In the genomic region with DNA sequence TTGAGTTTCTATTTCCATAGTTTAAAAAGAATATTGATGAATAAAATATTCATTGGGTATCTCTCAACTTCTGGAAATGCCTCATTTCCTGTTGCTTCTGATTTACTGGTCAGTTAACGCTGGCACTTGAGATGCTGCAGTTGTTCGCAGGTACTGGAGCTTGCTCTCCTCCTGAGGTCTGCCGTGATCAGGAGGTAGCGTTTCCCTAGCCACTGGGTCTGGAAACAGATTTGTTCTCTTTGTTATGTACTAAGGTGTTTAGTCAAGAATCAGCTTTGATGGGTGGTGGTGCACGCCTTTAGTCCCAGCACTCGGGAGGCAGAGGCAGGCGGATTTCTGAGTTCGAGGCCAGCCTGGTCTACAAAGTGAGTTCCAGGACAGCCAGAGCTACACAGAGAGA, we compare ENCODE assay signal across 25 mouse cellular contexts. TPM values are rescaled to one million over a fixed set of nuclear protein-coding genes. Genes with fewer than 3 reads are reported as not detected.
DNase-seq lines count a peak whose midpoint lies in the region; ATAC-seq and TF ChIP-seq lines count a peak whose summit lies in the region.
"Had no signal": no experiment of that assay in that cellular context is flagged by ENCODE, and none has a peak within 500 bp of the region (broad histone marks: within the 10 kb centered on the region; RNA-seq: fewer than 3 reads in every experiment).

No protein-coding gene starts in this region.

- H3K4me3 ChIP-seq in midbrain, embryonic 11.5 days (ENCODE audit: low read depth, low read length) = no peak overlapping the region
- H3K4me3 ChIP-seq in midbrain, postnatal 0 days (ENCODE audit: low read depth, low read length) = no peak overlapping the region
- H3K4me3 ChIP-seq in liver, embryonic 15.5 days (replicated peaks) = no peak overlapping the region
- H3K4me3 ChIP-seq: forebrain, embryonic 10.5 days; forebrain, embryonic 13.5 days; heart, adult 2 months; hindbrain, embryonic 13.5 days had no signal

- no peak overlapping the region for H3K9ac ChIP-seq in midbrain, embryonic 11.5 days (ENCODE audit: low read length)
- H3K9ac ChIP-seq in midbrain, postnatal 0 days (replicated peaks; ENCODE audit: low read length, poor library complexity, severe bottlenecking) = no peak overlapping the region
- no peak overlapping the region for H3K9ac ChIP-seq in liver, embryonic 15.5 days
- H3K9ac ChIP-seq: forebrain, embryonic 13.5 days; hindbrain, embryonic 13.5 days had no signal

- H3K9me3 ChIP-seq in midbrain, embryonic 11.5 days (ENCODE audit: control insufficient read depth, low read length) = no peaks in the 10 kb centered on the region
- H3K9me3 ChIP-seq in midbrain, postnatal 0 days (ENCODE audit: low read length) = no peaks in the 10 kb centered on the region
- no peaks in the 10 kb centered on the region for H3K9me3 ChIP-seq in liver, embryonic 15.5 days (replicated peaks)
- H3K9me3 ChIP-seq: forebrain, embryonic 10.5 days; forebrain, embryonic 13.5 days; G1E; hindbrain, embryonic 13.5 days had no signal

- 96% methylated on average over 8 of the region's 8 CpGs for WGBS in midbrain, embryonic 11.5 days
- WGBS in midbrain, postnatal 0 days = 96% methylated on average over 8 of the region's 8 CpGs
- 79% methylated on average over 8 of the region's 8 CpGs for WGBS in liver, embryonic 15.5 days (ENCODE audit: insufficient replicate concordance)

- TF ChIP-seq CTCF in midbrain, postnatal 0 days (IDR thresholded peaks at IDR 0.05) = no peak

- H3K4me1 ChIP-seq in midbrain, embryonic 11.5 days (ENCODE audit: control insufficient read depth, insufficient read depth, low read length) = no peaks in the 10 kb centered on the region
- no peaks in the 10 kb centered on the region for H3K4me1 ChIP-seq in midbrain, postnatal 0 days (ENCODE audit: insufficient read depth, low read length)
- peaks cover 49% of the 10 kb centered on the region for H3K4me1 ChIP-seq in liver, embryonic 15.5 days (replicated peaks)

- no peaks in the 10 kb centered on the region for H3K36me3 ChIP-seq in midbrain, embryonic 11.5 days (ENCODE audit: control insufficient read depth, insufficient read depth, low read length)
- H3K36me3 ChIP-seq in midbrain, postnatal 0 days (ENCODE audit: insufficient read depth, low read length) = no peaks in the 10 kb centered on the region
- H3K36me3 ChIP-seq in liver, embryonic 15.5 days (replicated peaks) = no peaks in the 10 kb centered on the region
- H3K36me3 ChIP-seq: forebrain, embryonic 10.5 days; hindbrain, embryonic 13.5 days had no signal

- H3K4me2 ChIP-seq in midbrain, embryonic 11.5 days = no peak overlapping the region
- no peak overlapping the region for H3K4me2 ChIP-seq in midbrain, postnatal 0 days (ENCODE audit: low read depth, low read length, poor library complexity, severe bottlenecking)
- H3K4me2 ChIP-seq in liver, embryonic 15.5 days = 0 out of 2 replicates have a peak overlapping the region, but pooled peaks have one; percentile 56
- H3K4me2 ChIP-seq: forebrain, embryonic 13.5 days; heart, embryonic 11.5 days; hindbrain, embryonic 13.5 days had no signal

- no peak for ATAC-seq in midbrain, embryonic 11.5 days (ENCODE audit: low FRiP score)
- ATAC-seq in midbrain, postnatal 0 days (ENCODE audit: low FRiP score) = no peak
- no peak for ATAC-seq in liver, embryonic 15.5 days (ENCODE audit: insufficient read depth)
- ATAC-seq: activated CD4-positive, CD25-positive, alpha-beta regulatory T cell, adult 4 months; CD4-positive, CD25-positive, alpha-beta regulatory T cell, adult 4 months; forebrain, embryonic 13.5 days; forebrain, embryonic 16.5 days; hindbrain, embryonic 16.5 days; Patski had no signal

- no peaks in the 10 kb centered on the region for H3K27me3 ChIP-seq in midbrain, embryonic 11.5 days (ENCODE audit: control insufficient read depth, insufficient read depth, low read length)
- H3K27me3 ChIP-seq in midbrain, postnatal 0 days (ENCODE audit: insufficient read depth, low read length) = no peaks in the 10 kb centered on the region
- no peaks in the 10 kb centered on the region for H3K27me3 ChIP-seq in liver, embryonic 15.5 days
- H3K27me3 ChIP-seq: forebrain, embryonic 13.5 days; hindbrain, embryonic 13.5 days; Patski had no signal

- H3K27ac ChIP-seq in midbrain, embryonic 11.5 days (ENCODE audit: low read depth, low read length) = no peak overlapping the region
- H3K27ac ChIP-seq in midbrain, postnatal 0 days (ENCODE audit: low read depth, low read length) = no peak overlapping the region
- peak overlapping the region; percentile 69 for H3K27ac ChIP-seq in liver, embryonic 15.5 days (replicated peaks)
- H3K27ac ChIP-seq: forebrain, embryonic 10.5 days; forebrain, embryonic 13.5 days; heart, adult 2 months; hindbrain, embryonic 13.5 days had no signal

- DNase-seq in midbrain, embryonic 11.5 days (ENCODE audit: low spot score, missing footprints) = peak; percentile 60
- no peak for DNase-seq in midbrain, postnatal 0 days (ENCODE audit: low spot score)
- peak; percentile 37 for DNase-seq in R1 (ENCODE audit: low read depth, low spot score)
- DNase-seq in left cerebral cortex, adult 18-20 months (ENCODE audit: low spot score in 2 of 2) = no peak
- no peak for DNase-seq in embryo, embryonic 10.5 days (ENCODE audit: low spot score)
- DNase-seq: adrenal gland, adult 8-10 months; adrenal gland, postnatal 25 days; cerebellum, adult 11-12 months; cerebellum, adult 8-10 months; cerebellum, postnatal 10 days; cerebellum, postnatal 36 days; gastrocnemius, postnatal 10 days; gastrocnemius, postnatal 36 days; heart, adult 2 months had no signal

RNA-seq across cellular contexts. Expression of a gene that starts 54.8 kb away (rescaled TPM):
- 34.8 and 35.5 TPM in 2 replicates for polyA plus RNA-seq in midbrain, embryonic 11.5 days (2014; fragmentation: Nextera tagmentation; extraction: Ambion mirVana)
- 40.8 and 55.6 TPM in 2 replicates for total RNA-seq in midbrain, postnatal 0 days (2014; rRNA removed)
- polyA plus RNA-seq in midbrain, postnatal 0 days (2015; fragmentation: Nextera tagmentation; extraction: Ambion mirVana) = 9.5 and 11.2 TPM in 2 replicates
- polyA plus RNA-seq in liver, embryonic 15.5 days (2015; fragmentation: Nextera tagmentation; extraction: Ambion mirVana) = 7.5 and 8.0 TPM in 2 replicates
- total RNA-seq in left cerebral cortex, adult 18-20 months (2021) = 10 to 100 TPM; 30.8 to 31.0 TPM

Comparison
In these comparisons a context has a peak if more than half of its experiments do, and no peak if none do; other contexts are left out.
1. DNase-seq: peak in midbrain, embryonic 11.5 days (single experiment) and R1 (single experiment); none in midbrain, postnatal 0 days (single experiment), left cerebral cortex, adult 18-20 months (0 of 2) and embryo, embryonic 10.5 days (single experiment).